Mouse (Mus musculus): ENCODE measurements around the gene Add2. TPM values are rescaled to one million over a fixed set of nuclear protein-coding genes. Genes with fewer than 3 reads are reported as not detected.

Add2 gene
- polyA plus RNA-seq, 1 experiment from 2014 or later = 136 TPM

DNA sequence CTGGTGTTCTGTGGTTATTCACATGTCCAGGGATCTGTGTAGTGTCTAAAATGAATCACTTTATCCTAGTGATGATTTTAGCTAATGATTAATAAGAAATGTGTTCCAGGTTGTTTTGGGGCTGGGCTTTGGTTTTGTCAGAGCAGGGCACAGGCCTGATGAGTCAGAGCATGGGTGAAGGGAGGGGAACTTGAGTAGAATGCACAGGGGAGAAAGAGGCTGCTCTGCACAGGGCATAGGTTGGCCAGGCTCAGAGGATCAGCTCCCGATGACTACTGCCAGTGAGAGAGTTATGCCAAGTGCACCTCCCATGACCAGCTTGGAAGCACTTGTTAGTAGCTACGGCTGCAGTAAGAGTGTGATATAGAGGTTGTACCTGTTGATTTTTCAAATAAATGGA is 3.0 kb downstream of the Add2 start:
- H3K4me2 ChIP-seq (ENCODE audit: low read length) = peak overlapping the region; percentile 63
- ATAC-seq (ENCODE audit: low FRiP score, low TSS enrichment) = no peak
- peak overlapping the region; percentile 80 for H3K4me3 ChIP-seq (replicated peaks; ENCODE audit: low read depth, low read length)
- no peaks in the 10 kb centered on the region for H3K36me3 ChIP-seq (ENCODE audit: control insufficient read depth, insufficient read depth, low read length)
- H3K27me3 ChIP-seq (ENCODE audit: control insufficient read depth, insufficient read depth, low read length) = no peaks in the 10 kb centered on the region
- H3K4me1 ChIP-seq (ENCODE audit: control insufficient read depth, insufficient read depth, low read length) = peaks cover 45% of the 10 kb centered on the region
- H3K9me3 ChIP-seq (ENCODE audit: control insufficient read depth, low read length) = no peaks in the 10 kb centered on the region
- WGBS = 78% methylated on average over 2 of the region's 2 CpGs
- DNase-seq = no peak
- H3K27ac ChIP-seq (replicated peaks; ENCODE audit: low read depth, low read length) = no peak overlapping the region
- H3K9ac ChIP-seq (replicated peaks; ENCODE audit: low read length) = peak overlapping the region; percentile 39

DNA sequence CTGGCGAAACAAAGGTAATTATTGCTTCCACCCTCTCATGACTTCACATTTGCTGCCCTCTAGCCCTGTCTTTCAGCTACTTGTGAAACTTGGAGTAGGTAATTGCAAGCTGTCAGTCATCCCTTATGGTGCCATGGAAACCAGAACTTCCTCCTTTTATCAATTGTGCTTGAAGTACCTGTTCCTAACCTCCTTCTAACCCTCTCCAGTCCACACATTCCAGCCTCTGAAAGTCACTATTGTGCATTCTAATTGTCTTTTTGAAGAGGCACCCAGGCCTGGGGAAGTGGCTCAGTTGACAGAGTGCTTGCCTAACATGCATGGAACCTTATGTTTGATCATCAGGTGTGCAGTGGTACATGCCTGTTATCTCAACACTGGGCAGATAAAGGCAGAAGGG is 5.2 kb downstream of the Add2 start:
- Histone ChIP-seq H3K4me2 (ENCODE audit: low read length) (no peak overlapping the region), H3K4me1 (ENCODE audit: control insufficient read depth, insufficient read depth, low read length) (peaks cover 40% of the 10 kb centered on the region), H3K4me3 (replicated peaks; ENCODE audit: low read depth, low read length) (no peak overlapping the region), H3K27me3 (ENCODE audit: control insufficient read depth, insufficient read depth, low read length) (no peaks in the 10 kb centered on the region), H3K9me3 (ENCODE audit: control insufficient read depth, low read length) (no peaks in the 10 kb centered on the region), H3K9ac (replicated peaks; ENCODE audit: low read length) (no peak overlapping the region), H3K36me3 (ENCODE audit: control insufficient read depth, insufficient read depth, low read length) (no peaks in the 10 kb centered on the region), H3K27ac (replicated peaks; ENCODE audit: low read depth, low read length) (no peak overlapping the region)
- no peak for ATAC-seq (ENCODE audit: low FRiP score, low TSS enrichment)
- 93% methylated on average over 1 of the region's 1 CpGs for WGBS
- no peak for DNase-seq

DNA sequence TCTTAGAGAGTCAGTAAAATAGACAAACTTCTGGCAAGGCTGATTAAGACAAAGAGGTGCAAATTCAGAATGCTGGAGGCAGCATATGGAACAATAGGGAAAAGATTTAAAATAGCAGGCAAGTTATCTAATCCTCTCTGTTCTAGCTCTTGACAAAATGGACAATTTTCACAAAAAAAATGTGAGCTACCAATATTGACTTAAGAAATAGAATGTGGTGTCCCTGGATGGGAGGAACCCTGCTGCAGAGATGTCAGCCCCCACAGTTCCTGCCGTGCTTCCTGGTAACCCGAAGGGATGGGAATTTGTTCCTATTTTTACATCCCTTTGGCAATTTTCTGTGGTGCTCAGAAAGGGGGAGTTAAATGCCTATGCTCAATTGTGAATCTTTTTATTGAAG is 10.4 kb downstream of the Add2 start:
- Histone ChIP-seq H3K27ac (replicated peaks; ENCODE audit: low read depth, low read length) (no peak overlapping the region), H3K36me3 (ENCODE audit: control insufficient read depth, insufficient read depth, low read length) (no peaks in the 10 kb centered on the region), H3K9ac (replicated peaks; ENCODE audit: low read length) (no peak overlapping the region), H3K9me3 (ENCODE audit: control insufficient read depth, low read length) (no peaks in the 10 kb centered on the region), H3K27me3 (ENCODE audit: control insufficient read depth, insufficient read depth, low read length) (no peaks in the 10 kb centered on the region), H3K4me1 (ENCODE audit: control insufficient read depth, insufficient read depth, low read length) (peaks cover 15% of the 10 kb centered on the region; the same call in 1 of the 2 replicates), H3K4me3 (replicated peaks; ENCODE audit: low read depth, low read length) (no peak overlapping the region), H3K4me2 (ENCODE audit: low read length) (no peak overlapping the region)
- 63% methylated on average over 2 of the region's 2 CpGs for WGBS
- ATAC-seq (ENCODE audit: low FRiP score, low TSS enrichment) = no peak
- no peak for DNase-seq

DNA sequence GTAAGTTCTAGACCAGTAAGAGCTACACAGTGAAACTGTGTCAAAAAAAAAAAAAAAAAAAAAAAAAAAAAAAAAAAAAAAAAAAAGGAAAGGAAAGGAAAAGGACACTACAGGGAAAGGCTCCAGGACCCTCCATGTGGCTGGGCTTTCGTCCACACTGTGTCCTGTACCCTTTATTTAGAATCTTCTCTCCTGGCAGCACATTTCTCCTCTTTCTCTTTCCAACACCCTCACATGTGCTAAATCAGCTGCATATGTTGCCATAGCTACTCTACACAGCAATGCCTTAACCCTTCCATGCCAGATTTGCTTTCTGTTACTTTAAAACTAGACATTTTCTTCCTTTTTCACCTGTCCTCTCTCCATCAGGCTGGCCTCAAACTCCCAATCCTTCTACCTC is 11.7 kb downstream of the Add2 start:
- Histone ChIP-seq H3K9ac (replicated peaks; ENCODE audit: low read length) (no peak overlapping the region), H3K4me1 (ENCODE audit: control insufficient read depth, insufficient read depth, low read length) (peaks cover 17% of the 10 kb centered on the region; the same call in 1 of the 2 replicates), H3K4me2 (ENCODE audit: low read length) (no peak overlapping the region), H3K9me3 (ENCODE audit: control insufficient read depth, low read length) (no peaks in the 10 kb centered on the region), H3K27ac (replicated peaks; ENCODE audit: low read depth, low read length) (no peak overlapping the region), H3K27me3 (ENCODE audit: control insufficient read depth, insufficient read depth, low read length) (no peaks in the 10 kb centered on the region), H3K36me3 (ENCODE audit: control insufficient read depth, insufficient read depth, low read length) (no peaks in the 10 kb centered on the region), H3K4me3 (replicated peaks; ENCODE audit: low read depth, low read length) (no peak overlapping the region)
- no peak for DNase-seq
- no peak for ATAC-seq (ENCODE audit: low FRiP score, low TSS enrichment)
- 72% methylated on average over 1 of the region's 1 CpGs for WGBS

DNA sequence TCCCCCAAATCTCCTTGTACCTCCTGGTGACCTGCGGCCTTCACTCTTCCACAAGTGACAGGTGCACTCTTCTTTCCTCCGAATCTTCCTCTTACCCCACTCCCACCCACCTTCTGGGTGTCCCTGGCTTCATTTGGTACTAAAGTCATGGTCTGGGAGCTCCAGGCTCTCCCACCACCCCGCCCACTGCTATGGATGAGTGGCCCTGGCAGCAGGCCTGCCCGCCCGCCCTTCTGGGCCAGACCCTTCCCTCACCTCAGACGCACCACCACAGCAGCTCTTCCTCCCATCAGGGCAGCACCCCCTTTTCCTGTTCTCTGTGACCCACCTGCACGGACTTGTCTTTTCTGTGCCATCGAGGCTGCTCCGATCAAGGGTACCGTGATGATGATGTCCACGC is 19.0 kb downstream of the Add2 start:
- WGBS = 80% methylated on average over 11 of the region's 11 CpGs
- Histone ChIP-seq H3K4me2 (ENCODE audit: low read length) (no peak overlapping the region), H3K36me3 (ENCODE audit: control insufficient read depth, insufficient read depth, low read length) (no peaks in the 10 kb centered on the region), H3K27me3 (ENCODE audit: control insufficient read depth, insufficient read depth, low read length) (no peaks in the 10 kb centered on the region), H3K27ac (replicated peaks; ENCODE audit: low read depth, low read length) (0 out of 2 replicates have a peak overlapping the region, but pooled peaks have one; percentile 13), H3K9me3 (ENCODE audit: control insufficient read depth, low read length) (no peaks in the 10 kb centered on the region), H3K9ac (replicated peaks; ENCODE audit: low read length) (no peak overlapping the region), H3K4me3 (replicated peaks; ENCODE audit: low read depth, low read length) (no peak overlapping the region), H3K4me1 (ENCODE audit: control insufficient read depth, insufficient read depth, low read length) (peaks cover 48% of the 10 kb centered on the region)
- DNase-seq = no peak
- no peak for ATAC-seq (ENCODE audit: low FRiP score, low TSS enrichment)

DNA sequence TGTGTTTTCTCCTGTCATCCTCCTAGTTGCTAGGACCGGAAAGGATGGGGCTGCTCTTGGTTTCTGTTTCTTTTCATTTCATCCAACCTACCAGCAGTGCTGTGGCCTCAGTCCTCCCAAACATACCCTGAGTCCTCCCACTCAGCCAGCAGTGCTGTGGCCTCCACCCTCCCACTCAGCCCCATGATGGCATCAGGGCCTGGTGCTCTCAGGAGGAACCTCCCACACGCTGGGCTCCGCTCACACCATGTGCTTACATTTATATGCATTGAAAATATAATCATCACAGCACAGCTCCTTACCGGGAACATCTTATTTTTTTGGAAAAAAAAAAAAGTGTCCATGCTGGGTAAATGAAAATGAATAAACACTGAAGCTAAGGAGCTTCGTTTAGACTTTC is 20.0 kb downstream of the Add2 start:
- no peak for ATAC-seq (ENCODE audit: low FRiP score, low TSS enrichment)
- H3K4me3 ChIP-seq (replicated peaks; ENCODE audit: low read depth, low read length) = no peak overlapping the region
- H3K9me3 ChIP-seq (ENCODE audit: control insufficient read depth, low read length) = no peaks in the 10 kb centered on the region
- no peaks in the 10 kb centered on the region for H3K36me3 ChIP-seq (ENCODE audit: control insufficient read depth, insufficient read depth, low read length)
- no peak overlapping the region for H3K9ac ChIP-seq (replicated peaks; ENCODE audit: low read length)
- H3K4me2 ChIP-seq (ENCODE audit: low read length) = no peak overlapping the region
- no peak for DNase-seq
- no peaks in the 10 kb centered on the region for H3K27me3 ChIP-seq (ENCODE audit: control insufficient read depth, insufficient read depth, low read length)
- H3K27ac ChIP-seq (replicated peaks; ENCODE audit: low read depth, low read length) = no peak overlapping the region
- peaks cover 58% of the 10 kb centered on the region for H3K4me1 ChIP-seq (ENCODE audit: control insufficient read depth, insufficient read depth, low read length)
- WGBS = 76% methylated on average over 5 of the region's 5 CpGs

DNA sequence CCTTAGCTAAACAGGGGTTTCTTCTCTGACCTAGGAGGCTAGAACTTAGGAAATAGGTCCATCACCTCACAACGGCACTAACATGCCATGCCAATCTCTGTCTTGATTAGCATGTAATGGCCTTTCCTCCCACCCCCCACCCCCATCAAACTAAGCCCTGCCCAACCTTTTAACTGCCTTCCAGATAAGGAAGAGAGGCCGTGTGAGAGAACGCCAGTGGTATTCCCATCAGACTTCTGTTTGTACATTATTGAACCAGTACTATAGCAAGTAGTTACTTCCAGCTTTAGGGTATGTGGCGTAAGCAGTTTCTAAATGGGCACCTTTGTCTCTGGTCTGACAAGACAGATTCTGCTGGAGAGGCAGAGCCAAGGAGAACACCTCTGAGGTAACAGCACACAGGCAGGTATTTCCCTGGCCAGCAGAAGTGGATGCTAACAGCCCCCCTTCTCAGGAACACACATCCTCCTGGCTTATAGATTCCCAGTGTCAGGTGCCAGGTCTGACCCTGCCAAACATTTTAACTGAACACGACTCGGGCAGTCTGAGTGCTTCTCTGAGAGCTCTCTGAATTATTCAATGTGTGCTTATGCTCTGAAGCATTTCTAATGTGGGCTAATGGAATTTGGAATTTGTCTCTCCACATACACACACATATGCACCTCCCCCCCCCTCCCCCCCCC is 22.2 kb downstream of the Add2 start:
- Histone ChIP-seq H3K9me3 (ENCODE audit: control insufficient read depth, low read length) (no peaks in the 10 kb centered on the region), H3K4me3 (replicated peaks; ENCODE audit: low read depth, low read length) (no peak overlapping the region), H3K27ac (replicated peaks; ENCODE audit: low read depth, low read length) (peak overlapping the region; percentile 98), H3K36me3 (ENCODE audit: control insufficient read depth, insufficient read depth, low read length) (no peaks in the 10 kb centered on the region), H3K4me1 (ENCODE audit: control insufficient read depth, insufficient read depth, low read length) (peaks cover 60% of the 10 kb centered on the region), H3K9ac (replicated peaks; ENCODE audit: low read length) (no peak overlapping the region; the same call in 1 of the 2 replicates), H3K27me3 (ENCODE audit: control insufficient read depth, insufficient read depth, low read length) (no peaks in the 10 kb centered on the region), H3K4me2 (ENCODE audit: low read length) (0 out of 2 replicates have a peak overlapping the region, but pooled peaks have one; percentile 18)
- no peak for ATAC-seq (ENCODE audit: low FRiP score, low TSS enrichment)
- DNase-seq = no peak
- 25% methylated on average over 6 of the region's 6 CpGs for WGBS

DNA sequence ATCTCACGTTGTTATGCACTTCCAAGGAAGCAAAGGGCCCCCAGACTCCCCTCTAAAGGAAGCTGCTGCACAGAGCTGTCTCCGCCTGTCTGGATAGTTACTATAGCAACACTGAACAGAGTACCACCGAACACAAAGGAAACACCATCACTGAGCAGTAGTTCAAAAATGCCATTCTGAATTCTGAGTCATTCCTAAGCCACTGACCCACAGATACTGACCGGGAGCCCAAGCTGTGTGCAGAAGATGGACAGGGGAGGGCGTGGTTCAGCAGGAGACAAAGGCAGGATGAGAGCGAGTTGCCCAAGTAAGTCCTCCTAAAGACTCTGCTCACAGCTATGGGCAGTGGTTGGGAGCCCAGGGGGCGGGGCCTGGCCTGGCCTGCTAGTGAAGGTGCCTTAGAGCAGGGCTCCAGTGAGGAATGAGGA is 23.6 kb downstream of the Add2 start:
- DNase-seq = peak; percentile 83
- H3K27ac ChIP-seq (replicated peaks; ENCODE audit: low read depth, low read length) = peak overlapping the region; percentile 98
- H3K4me1 ChIP-seq (ENCODE audit: control insufficient read depth, insufficient read depth, low read length) = peaks cover 62% of the 10 kb centered on the region
- 3% methylated on average over 7 of the region's 7 CpGs for WGBS
- peak overlapping the region; percentile 50 for H3K9ac ChIP-seq (replicated peaks; ENCODE audit: low read length)
- peak overlapping the region; percentile 48 for H3K4me2 ChIP-seq (ENCODE audit: low read length)
- no peaks in the 10 kb centered on the region for H3K27me3 ChIP-seq (ENCODE audit: control insufficient read depth, insufficient read depth, low read length)
- peak; percentile 73 for ATAC-seq (ENCODE audit: low FRiP score, low TSS enrichment)
- H3K9me3 ChIP-seq (ENCODE audit: control insufficient read depth, low read length) = no peaks in the 10 kb centered on the region
- no peaks in the 10 kb centered on the region for H3K36me3 ChIP-seq (ENCODE audit: control insufficient read depth, insufficient read depth, low read length)
- H3K4me3 ChIP-seq (replicated peaks; ENCODE audit: low read depth, low read length) = 0 out of 2 replicates have a peak overlapping the region, but pooled peaks have one; percentile 10

DNA sequence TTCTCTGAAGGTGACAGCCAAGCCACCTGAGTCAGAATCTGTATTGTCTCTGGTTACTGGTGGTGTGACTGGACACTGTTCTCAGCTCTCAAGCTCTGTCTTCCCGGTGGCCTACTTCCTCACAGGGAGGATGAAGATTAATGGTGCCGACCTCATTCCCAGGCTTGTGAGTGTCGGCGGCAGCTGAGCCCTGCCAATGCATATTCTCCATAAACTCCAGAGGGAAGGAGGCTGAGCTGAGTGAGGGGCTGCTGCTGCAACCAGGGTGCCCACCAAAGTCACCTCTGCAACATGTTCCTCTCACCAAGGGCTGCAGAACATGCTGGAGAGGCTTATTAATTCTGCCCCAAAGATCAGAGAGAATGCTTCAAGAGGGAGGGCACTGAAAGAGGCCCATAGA is 24.1 kb downstream of the Add2 start:
- peak; percentile 21; the same call in 1 of the 2 replicates for ATAC-seq (ENCODE audit: low FRiP score, low TSS enrichment)

More for the DNA sequence above, 24.1 kb downstream of the Add2 start:
- H3K4me3 ChIP-seq (replicated peaks; ENCODE audit: low read depth, low read length) = 0 out of 2 replicates have a peak overlapping the region, but pooled peaks have one; percentile 10
- WGBS = 9% methylated on average over 4 of the region's 4 CpGs
- no peaks in the 10 kb centered on the region for H3K9me3 ChIP-seq (ENCODE audit: control insufficient read depth, low read length)
- no peaks in the 10 kb centered on the region for H3K27me3 ChIP-seq (ENCODE audit: control insufficient read depth, insufficient read depth, low read length)
- H3K4me2 ChIP-seq (ENCODE audit: low read length) = peak overlapping the region; percentile 48
- H3K36me3 ChIP-seq (ENCODE audit: control insufficient read depth, insufficient read depth, low read length) = no peaks in the 10 kb centered on the region
- H3K27ac ChIP-seq (replicated peaks; ENCODE audit: low read depth, low read length) = peak overlapping the region; percentile 98
- H3K4me1 ChIP-seq (ENCODE audit: control insufficient read depth, insufficient read depth, low read length) = peaks cover 65% of the 10 kb centered on the region
- DNase-seq = peak; percentile 61
- peak overlapping the region; percentile 50 for H3K9ac ChIP-seq (replicated peaks; ENCODE audit: low read length)

Data from midbrain, embryonic 14.5 days (tissue).